Mouse (Mus musculus) MEL (cell line): ENCODE results near the gene Pidd1. TPM values are rescaled to one million over a fixed set of nuclear protein-coding genes. Genes with fewer than 3 reads are reported as not detected.
A peak's percentile ranks its signal among the peaks of the same experiment; 100 is the strongest.

Experiments used
- DNase-seq: peaks from one replicate; pipeline ENCODE4 v3.0.0; 2011; ENCODE audit warnings: low read depth, low spot score
- H3K27ac ChIP-seq: 2 replicates; pipeline ENCODE4 v1.5.1; 2012; ENCODE audit warnings: low read depth, mild to moderate bottlenecking, control low read depth, low read length, moderate library complexity; ENCODE audit not compliant: control insufficient read depth
- H3K27me3 ChIP-seq, 2 experiments: fragments of 150-350 bp in 1 of 2; sonication (generic) in 1 of 2; 2 replicates each; pipeline ENCODE4 v1.6.1; 2012; ENCODE audit warnings: low read length in 2 of 2, mild to moderate bottlenecking in 2 of 2, improper control_type of control experiment in 1 of 2, moderate library complexity in 1 of 2; ENCODE audit not compliant: insufficient read depth in 2 of 2, control insufficient read depth in 1 of 2
- H3K36me3 ChIP-seq, 2 experiments: 2 replicates each; pipeline ENCODE4 v1.6.1; 2012 to 2014; ENCODE audit warnings: low read length in 2 of 2, improper control_type of control experiment in 1 of 2, inconsistent platforms in 1 of 2, mild to moderate bottlenecking in 1 of 2; ENCODE audit not compliant: insufficient read depth in 2 of 2, control insufficient read depth in 1 of 2
- H3K4me1 ChIP-seq, 2 experiments: fragments of 150-350 bp in 1 of 2; sonication (generic) in 1 of 2; 2 replicates each; pipeline ENCODE4 v1.6.1; 2012; ENCODE audit warnings: low read length in 2 of 2, improper control_type of control experiment in 1 of 2, mild to moderate bottlenecking in 1 of 2; ENCODE audit not compliant: insufficient read depth in 2 of 2, control insufficient read depth in 1 of 2
- H3K4me3 ChIP-seq, 2 experiments: fragments of 150-350 bp in 1 of 2; sonication (generic) in 1 of 2; 2 replicates each; pipeline ENCODE4 v1.5.1; 2012; ENCODE audit warnings: low read depth in 2 of 2, low read length in 2 of 2, mild to moderate bottlenecking in 2 of 2, moderate library complexity in 2 of 2, control low read depth in 1 of 2, improper control_type of control experiment in 1 of 2; ENCODE audit not compliant: control insufficient read depth in 1 of 2, insufficient read depth in 1 of 2
- H3K79me2 ChIP-seq: 2 replicates; pipeline ENCODE4 v1.6.1; 2012; ENCODE audit warnings: mild to moderate bottlenecking, low read length, moderate library complexity; ENCODE audit not compliant: control insufficient read depth, poor library complexity, insufficient read depth
- H3K9ac ChIP-seq: 2 replicates; pipeline ENCODE4 v1.6.1; 2012; ENCODE audit warnings: low read depth, mild to moderate bottlenecking, control low read depth, low read length, moderate library complexity; ENCODE audit not compliant: control insufficient read depth, poor library complexity, severe bottlenecking
- H3K9me3 ChIP-seq: fragments of 150-350 bp; sonication (generic); replicated peaks from 2 replicates; pipeline ENCODE4 v1.6.1; 2012; ENCODE audit warnings: mild to moderate bottlenecking, low read length, improper control_type of control experiment, moderate library complexity; ENCODE audit not compliant: insufficient read depth
- CHD1 ChIP-seq: IDR thresholded peaks from 2 replicates; pipeline ENCODE4 v1.6.1; 2012; ENCODE audit warnings: low read depth, mild to moderate bottlenecking, inconsistent platforms, low read length, improper control_type of control experiment
- CTCF ChIP-seq, 3 experiments: IDR thresholded peaks in 2 of 3; conservative IDR thresholded peaks in 1 of 3; 2 replicates each; pipeline ENCODE4 v1.5.1; 2011 to 2012; ENCODE audit warnings: low read length in 3 of 3, low read depth in 2 of 3, mild to moderate bottlenecking in 2 of 3, improper control_type of control experiment in 1 of 3, inconsistent platforms in 1 of 3, mixed read lengths in 1 of 3, moderate library complexity in 1 of 3; ENCODE audit not compliant: control insufficient read depth in 1 of 3, insufficient read depth in 1 of 3, poor library complexity in 1 of 3, severe bottlenecking in 1 of 3
- EP300 ChIP-seq, 2 experiments: IDR thresholded peaks; 2 replicates each; pipeline ENCODE4 v1.6.1; 2011; ENCODE audit warnings: improper control_type of control experiment in 2 of 2, low read length in 2 of 2, low read depth in 1 of 2, mild to moderate bottlenecking in 1 of 2
- ETS1 ChIP-seq: IDR thresholded peaks from 2 replicates; pipeline ENCODE4 v1.6.1; 2012; ENCODE audit warnings: low read depth, mild to moderate bottlenecking, inconsistent platforms, low read length, improper control_type of control experiment, moderate library complexity
- GABPA ChIP-seq: IDR thresholded peaks from 2 replicates; pipeline ENCODE4 v1.6.1; 2012; ENCODE audit warnings: low read depth, mild to moderate bottlenecking, inconsistent platforms, low read length, improper control_type of control experiment, moderate library complexity
- HCFC1 ChIP-seq: IDR thresholded peaks from 2 replicates; pipeline ENCODE4 v1.6.1; 2012; ENCODE audit warnings: low read depth, mild to moderate bottlenecking, inconsistent platforms, low read length, improper control_type of control experiment, moderate library complexity
- KAT2A ChIP-seq: conservative IDR thresholded peaks from 2 replicates; pipeline ENCODE4 v1.6.1; 2012; ENCODE audit warnings: low read depth, low read length, improper control_type of control experiment, inconsistent platforms
- MAX ChIP-seq: IDR thresholded peaks from 2 replicates; pipeline ENCODE4 v1.6.1; 2011; ENCODE audit warnings: low read length, improper control_type of control experiment
- MAZ ChIP-seq: IDR thresholded peaks from 2 replicates; pipeline ENCODE4 v1.6.1; 2012; ENCODE audit warnings: low read depth, mild to moderate bottlenecking, inconsistent platforms, low read length, improper control_type of control experiment
- MEF2A ChIP-seq: IDR thresholded peaks from 2 replicates; pipeline ENCODE4 v1.6.1; 2014; ENCODE audit warnings: low read depth, mild to moderate bottlenecking, inconsistent platforms, low read length, improper control_type of control experiment; ENCODE audit not compliant: poor library complexity, insufficient replicate concordance, severe bottlenecking; ENCODE audit errors: extremely low read depth
- MXI1 ChIP-seq: IDR thresholded peaks from 2 replicates; pipeline ENCODE4 v1.6.1; 2011; ENCODE audit warnings: mild to moderate bottlenecking, low read depth, low read length, improper control_type of control experiment
- MYB ChIP-seq: IDR thresholded peaks from 2 replicates; pipeline ENCODE4 v1.6.1; 2011; ENCODE audit warnings: mild to moderate bottlenecking, low read depth, low read length, improper control_type of control experiment
- MYC ChIP-seq: IDR thresholded peaks from 2 replicates; pipeline ENCODE4 v1.6.1; 2011; ENCODE audit warnings: low read depth, mild to moderate bottlenecking, low read length, improper control_type of control experiment, moderate library complexity
- NELFE ChIP-seq: IDR thresholded peaks from 2 replicates; pipeline ENCODE4 v1.6.1; 2011; ENCODE audit warnings: low read depth, low read length, improper control_type of control experiment
- POLR2A ChIP-seq, 2 experiments: IDR thresholded peaks; 2 replicates each; pipeline ENCODE4 v1.6.1; 2011 to 2012; ENCODE audit warnings: low read length in 2 of 2, mild to moderate bottlenecking in 2 of 2, control low read depth in 1 of 2, improper control_type of control experiment in 1 of 2, low read depth in 1 of 2, moderate library complexity in 1 of 2; ENCODE audit not compliant: control insufficient read depth in 1 of 2, insufficient read depth in 1 of 2, poor library complexity in 1 of 2
- POLR2AphosphoS5 ChIP-seq: IDR thresholded peaks from 2 replicates; pipeline ENCODE4 v1.6.1; 2012; ENCODE audit warnings: low read depth, borderline replicate concordance, mild to moderate bottlenecking, inconsistent platforms, low read length, moderate library complexity, mixed read lengths
- RAD21 ChIP-seq: IDR thresholded peaks from 2 replicates; pipeline ENCODE4 v1.6.1; 2011; ENCODE audit warnings: mild to moderate bottlenecking, low read depth, low read length, improper control_type of control experiment
- RCOR1 ChIP-seq: IDR thresholded peaks from 2 replicates; pipeline ENCODE4 v1.6.1; 2012; ENCODE audit warnings: low read depth, mild to moderate bottlenecking, inconsistent platforms, low read length, improper control_type of control experiment
- SIN3A ChIP-seq: IDR thresholded peaks from 2 replicates; pipeline ENCODE4 v1.6.1; 2012; ENCODE audit warnings: low read length, improper control_type of control experiment, inconsistent platforms
- TAL1 ChIP-seq: IDR thresholded peaks from 2 replicates; pipeline ENCODE4 v1.6.1; 2012; ENCODE audit warnings: mild to moderate bottlenecking, inconsistent platforms, low read length, moderate library complexity, mixed read lengths
- TBP ChIP-seq: IDR thresholded peaks from 2 replicates; pipeline ENCODE4 v1.8.0; 2011; ENCODE audit warnings: low read depth, low read length, improper control_type of control experiment
- TCF12 ChIP-seq: IDR thresholded peaks from 2 replicates; pipeline ENCODE4 v1.6.1; 2014; ENCODE audit warnings: low read depth, mild to moderate bottlenecking, inconsistent platforms, low read length, improper control_type of control experiment, moderate library complexity
- ZC3H11A ChIP-seq: IDR thresholded peaks from 2 replicates; pipeline ENCODE4 v1.6.1; 2012; ENCODE audit warnings: low read depth, mild to moderate bottlenecking, inconsistent platforms, low read length, improper control_type of control experiment
- ZKSCAN1 ChIP-seq: IDR thresholded peaks from 2 replicates; pipeline ENCODE4 v1.6.1; 2012; ENCODE audit warnings: low read depth, mild to moderate bottlenecking, inconsistent platforms, low read length, improper control_type of control experiment, moderate library complexity
- ZMIZ1 ChIP-seq: IDR thresholded peaks from 2 replicates; pipeline ENCODE4 v1.6.1; 2012; ENCODE audit warnings: low read depth, mild to moderate bottlenecking, inconsistent platforms, low read length, improper control_type of control experiment, moderate library complexity
- polyA plus RNA-seq, 2 experiments: library from polyadenylated mRNA; stranded (reverse) in 1 of 2; unstranded in 1 of 2; fragments of >175 nt in 1 of 2; fragments of >200 nt in 1 of 2; gene quantifications; 2 replicates each; pipeline versions ENCODE4 v1.2.1 to v1.2.4; 2012; ENCODE audit warnings: low replicate concordance in 2 of 2, low read depth in 1 of 2; ENCODE audit not compliant: insufficient read length in 2 of 2, insufficient read depth in 1 of 2, missing spikeins in 1 of 2
- total RNA-seq: library from RNA; depleted of rRNA; stranded (reverse); fragments of 300-350 nt; gene quantifications from 2 replicates; pipeline ENCODE4 v1.2.3, GENCODE M21; 2012

The Pidd1 gene
- total and polyA plus RNA-seq, 3 experiments, result 6.4 to 27.2 TPM; not detected in 1

GRCm38 (mm10) chr7:141475805-141476158, 32.0 kb upstream of the Pidd1 start:
- Histone ChIP-seq H3K4me1 (peaks cover 3 to 22% of the 10 kb centered on the region in 2 experiments; a peak in 3 of 4 replicates), H3K79me2 (peaks cover 51% of the 10 kb centered on the region), H3K36me3 (peaks cover 0 to 16% of the 10 kb centered on the region in 2 experiments; a peak in 2 of 4 replicates), H3K9me3 (no peaks in the 10 kb centered on the region), H3K9ac (peak overlapping the region; percentile 98), H3K27ac (peak overlapping the region; percentile 71), H3K27me3 (no peaks in the 10 kb centered on the region), H3K4me3 (peak overlapping the region; percentile 95)
- TF ChIP-seq POLR2A (IDR thresholded peaks at IDR 0.05; ENCODE audit: control insufficient read depth in 1 of 2, insufficient read depth in 1 of 2, low read depth in 1 of 2, low read length in 2 of 2, poor library complexity in 1 of 2), result no peak
- TF ChIP-seq KAT2A, result no peak
- no peak for TF ChIP-seq MXI1
- TF ChIP-seq POLR2AphosphoS5, result no peak
- TF ChIP-seq MEF2A, result no peak
- no peak for TF ChIP-seq ZC3H11A
- TF ChIP-seq ZKSCAN1, result no peak
- no peak for TF ChIP-seq TAL1
- no peak for TF ChIP-seq GABPA
- no peak for TF ChIP-seq MYC
- TF ChIP-seq NELFE, result no peak
- no peak for TF ChIP-seq SIN3A
- no peak for TF ChIP-seq RAD21
- DNase-seq, result peak; percentile 60

GRCm38 (mm10) chr7:141475011-141475804, 31.4 kb upstream of the Pidd1 start, which contains the start of the genes Polr2l and Tspan4:
TSS of gene Polr2l (minus strand) at chr7:141475132.
TSS of gene Tspan4 (plus strand) at chr7:141475240.
- peak; percentile 91 for DNase-seq
- peaks cover 51% of the 10 kb centered on the region for H3K79me2 ChIP-seq
- peak within 1 kb of the TSS; percentile 98 for H3K9ac ChIP-seq
- peaks cover 0 to 16% of the 10 kb centered on the region in 2 experiments; a peak in 2 of 4 replicates for H3K36me3 ChIP-seq
- peak within 1 kb of the TSS; percentile 95 for H3K4me3 ChIP-seq
- no peaks in the 10 kb centered on the region for H3K27me3 ChIP-seq
- H3K27ac ChIP-seq, result peak within 1 kb of the TSS; percentile 71
- H3K9me3 ChIP-seq, result no peaks in the 10 kb centered on the region
- TF ChIP-seq ETS1 (no peak), SIN3A (peak; percentile 98), RCOR1 (no peak), POLR2A (IDR thresholded peaks at IDR 0.05; ENCODE audit: control insufficient read depth in 1 of 2, insufficient read depth in 1 of 2, low read depth in 1 of 2, low read length in 2 of 2, poor library complexity in 1 of 2) (peak in 1 of 2 experiments; percentile 84; a peak in 3 of 4 replicates), GABPA (no peak), MAX (peak; percentile 67), ZMIZ1 (no peak), NELFE (peak; percentile 82), CTCF (IDR thresholded peaks at IDR 0.05 in 2 of 3, conservative IDR thresholded peaks at IDR 0.05 in 1 of 3; ENCODE audit: control insufficient read depth in 1 of 3, insufficient read depth in 1 of 3, low read depth in 2 of 3, low read length in 3 of 3, poor library complexity in 1 of 3, severe bottlenecking in 1 of 3) (0 out of 6 replicates have a peak, but pooled peaks of 1 of the 3 experiments have one; percentile 17), CHD1 (peak; percentile 99), RAD21 (no peak), EP300 (IDR thresholded peaks at IDR 0.05; ENCODE audit: low read depth in 1 of 2, low read length in 2 of 2) (no peak), MAZ (0 out of 2 replicates have a peak, but pooled peaks have one; percentile 17), TCF12 (peak; percentile 22; the same call in 1 of the 2 replicates), MYB (no peak), HCFC1 (peak; percentile 89), MXI1 (peak; percentile 100), TBP (peak; percentile 15; the same call in 1 of the 2 replicates)
- H3K4me1 ChIP-seq, result peaks cover 3 to 22% of the 10 kb centered on the region in 2 experiments; a peak in 3 of 4 replicates
